Mouse (Mus musculus) forebrain, embryonic 13.5 days (tissue): ENCODE measurements around the gene Dbx1. TPM values are rescaled to one million over a fixed set of nuclear protein-coding genes. Genes with fewer than 3 reads are reported as not detected.

Source experiments
- ATAC-seq: fragments of 200-750 bp; cut with Nextera tagmentation; 2 replicates; pipeline ENCODE4 v1.8.0; 2017
- H3K27ac ChIP-seq: fragments of 300-500 bp; sonication (generic); 2 replicates; pipeline ENCODE4 v1.5.1; 2015; ENCODE audit warnings: inconsistent platforms, mild to moderate bottlenecking, moderate library complexity
- H3K27me3 ChIP-seq: fragments of 300-500 bp; sonication (generic); 2 replicates; pipeline ENCODE4 v1.6.1; 2015; ENCODE audit warnings: mild to moderate bottlenecking, inconsistent platforms
- H3K36me3 ChIP-seq: fragments of 300-500 bp; sonication (generic); 2 replicates; pipeline ENCODE4 v1.6.1; 2015; ENCODE audit warnings: mild to moderate bottlenecking, inconsistent platforms; ENCODE audit not compliant: poor library complexity, severe bottlenecking
- H3K4me1 ChIP-seq: fragments of 300-500 bp; sonication (generic); 2 replicates; pipeline ENCODE4 v1.6.1; 2015; ENCODE audit warnings: inconsistent platforms
- H3K4me2 ChIP-seq: fragments of 300-500 bp; sonication (generic); 2 replicates; pipeline ENCODE4 v1.6.1; 2015; ENCODE audit warnings: inconsistent platforms, mild to moderate bottlenecking, moderate library complexity
- H3K4me3 ChIP-seq: fragments of 300-500 bp; sonication (generic); 2 replicates; pipeline ENCODE4 v1.5.1; 2015; ENCODE audit warnings: mild to moderate bottlenecking, inconsistent platforms
- H3K9ac ChIP-seq: fragments of 300-500 bp; sonication (generic); 2 replicates; pipeline ENCODE4 v1.6.1; 2015; ENCODE audit warnings: mild to moderate bottlenecking, inconsistent platforms
- H3K9me3 ChIP-seq: fragments of 300-500 bp; sonication (generic); replicated peaks from 2 replicates; pipeline ENCODE4 v1.6.1; 2016; ENCODE audit warnings: inconsistent platforms
- WGBS: fragments of 180-500 bp; shearing (Covaris S2); methylation state at CpG from one replicate; pipeline ENCODE4 v1.1.7; 2015; 5-methylcytosine and 5-hydroxymethylcytosine counted together
- polyA plus RNA-seq: library from polyadenylated mRNA; unstranded; fragments of >200 nt; fragmentation: Nextera tagmentation; extraction: Ambion mirVana; gene quantifications from 2 replicates; pipeline ENCODE4 v1.2.1, GENCODE M21; 2015

The Dbx1 gene
- polyA plus RNA-seq, result 7.5 and 10.9 TPM in 2 replicates

- no peaks in the 10 kb centered on the region for H3K9me3 ChIP-seq
- H3K4me3 ChIP-seq, result peak within 1 kb of the TSS; percentile 12
- peak within 1 kb of the TSS; percentile 21 for H3K4me2 ChIP-seq
- peak; percentile 43; the same call in 1 of the 2 replicates for ATAC-seq
- H3K27me3 ChIP-seq, result peaks cover 98% of the 10 kb centered on the region
- H3K9ac ChIP-seq, result no peak within 1 kb of the TSS
- under 1% methylated on average over 33 of the region's 33 CpGs for WGBS
- H3K27ac ChIP-seq, result no peak within 1 kb of the TSS
- peaks cover 63% of the 10 kb centered on the region for H3K4me1 ChIP-seq
- no peaks in the 10 kb centered on the region for H3K36me3 ChIP-seq
These were observed at the start of gene Dbx1 for GRCm38 (mm10) chr7:49636491-49637115. Gene Dbx1, minus strand, starts transcription at chr7:49636849.

- WGBS, result 5% methylated on average over 9 of the region's 9 CpGs
- Histone ChIP-seq H3K9me3 (no peaks in the 10 kb centered on the region), H3K4me3 (no peak overlapping the region), H3K27me3 (peaks cover 85% of the 10 kb centered on the region), H3K36me3 (no peaks in the 10 kb centered on the region), H3K27ac (no peak overlapping the region), H3K9ac (no peak overlapping the region), H3K4me1 (peaks cover 17% of the 10 kb centered on the region), H3K4me2 (no peak overlapping the region)
- ATAC-seq, result no peak
These were observed 42.3 kb upstream of the Dbx1 start for GRCm38 (mm10) chr7:49678826-49679377.

- Histone ChIP-seq H3K4me2 (no peak overlapping the region), H3K9ac (no peak overlapping the region), H3K27ac (no peak overlapping the region), H3K4me1 (peaks cover 17% of the 10 kb centered on the region), H3K36me3 (no peaks in the 10 kb centered on the region), H3K27me3 (peaks cover 82% of the 10 kb centered on the region), H3K4me3 (no peak overlapping the region), H3K9me3 (no peaks in the 10 kb centered on the region)
- WGBS, result under 1% methylated on average over 22 of the region's 22 CpGs
- no peak for ATAC-seq
These were observed 41.6 kb upstream of the Dbx1 start for GRCm38 (mm10) chr7:49678100-49678825.

- ATAC-seq, result no peak
- Histone ChIP-seq H3K9me3 (no peaks in the 10 kb centered on the region), H3K36me3 (no peaks in the 10 kb centered on the region), H3K4me3 (no peak overlapping the region), H3K4me2 (no peak overlapping the region), H3K27ac (no peak overlapping the region), H3K9ac (no peak overlapping the region), H3K4me1 (peaks cover 17% of the 10 kb centered on the region), H3K27me3 (peaks cover 74% of the 10 kb centered on the region)
- 2% methylated on average over 9 of the region's 9 CpGs for WGBS
These were observed 40.5 kb upstream of the Dbx1 start for GRCm38 (mm10) chr7:49677166-49677565.

GRCm38 (mm10) chr7:49676627-49677026, 40.0 kb upstream of the Dbx1 start:
- H3K9me3 ChIP-seq, result no peaks in the 10 kb centered on the region
- H3K27me3 ChIP-seq, result peaks cover 70% of the 10 kb centered on the region
- peaks cover 17% of the 10 kb centered on the region for H3K4me1 ChIP-seq
- H3K4me2 ChIP-seq, result no peak overlapping the region
- no peak for ATAC-seq
- no peaks in the 10 kb centered on the region for H3K36me3 ChIP-seq
- H3K9ac ChIP-seq, result no peak overlapping the region
- H3K27ac ChIP-seq, result no peak overlapping the region
- 23% methylated on average over 5 of the region's 5 CpGs for WGBS
- H3K4me3 ChIP-seq, result no peak overlapping the region

- 80% methylated on average over 13 of the region's 13 CpGs for WGBS
- Histone ChIP-seq H3K27me3 (peaks cover 59% of the 10 kb centered on the region), H3K27ac (no peak overlapping the region), H3K9ac (no peak overlapping the region), H3K4me1 (no peaks in the 10 kb centered on the region), H3K36me3 (no peaks in the 10 kb centered on the region), H3K4me2 (no peak overlapping the region), H3K9me3 (no peaks in the 10 kb centered on the region), H3K4me3 (no peak overlapping the region)
- no peak for ATAC-seq
These were observed 31.7 kb upstream of the Dbx1 start for GRCm38 (mm10) chr7:49668260-49668857.

GRCm38 (mm10) chr7:49663575-49663974, 26.9 kb upstream of the Dbx1 start:
- no peaks in the 10 kb centered on the region for H3K36me3 ChIP-seq
- H3K4me3 ChIP-seq, result no peak overlapping the region
- H3K27me3 ChIP-seq, result peaks cover 73% of the 10 kb centered on the region
- no peak overlapping the region for H3K27ac ChIP-seq
- peaks cover 14% of the 10 kb centered on the region for H3K4me1 ChIP-seq
- no peak overlapping the region for H3K9ac ChIP-seq
- no peak for ATAC-seq
- 87% methylated on average over 3 of the region's 3 CpGs for WGBS
- no peaks in the 10 kb centered on the region for H3K9me3 ChIP-seq
- H3K4me2 ChIP-seq, result no peak overlapping the region

GRCm38 (mm10) chr7:49662492-49663026, 25.9 kb upstream of the Dbx1 start:
- Histone ChIP-seq H3K4me3 (no peak overlapping the region), H3K4me1 (peaks cover 14% of the 10 kb centered on the region), H3K9me3 (no peaks in the 10 kb centered on the region), H3K4me2 (0 out of 2 replicates have a peak overlapping the region, but pooled peaks have one; percentile 40), H3K9ac (no peak overlapping the region), H3K27ac (no peak overlapping the region), H3K36me3 (no peaks in the 10 kb centered on the region), H3K27me3 (peaks cover 80% of the 10 kb centered on the region)
- 5% methylated on average over 7 of the region's 7 CpGs for WGBS
- ATAC-seq, result no peak

GRCm38 (mm10) chr7:49661811-49662491, 25.3 kb upstream of the Dbx1 start:
- Histone ChIP-seq H3K27me3 (peaks cover 80% of the 10 kb centered on the region), H3K4me1 (peaks cover 14% of the 10 kb centered on the region), H3K4me3 (no peak overlapping the region; the same call in 1 of the 2 replicates), H3K4me2 (peak overlapping the region; percentile 40), H3K9ac (no peak overlapping the region), H3K9me3 (no peaks in the 10 kb centered on the region), H3K27ac (no peak overlapping the region), H3K36me3 (no peaks in the 10 kb centered on the region)
- 1% methylated on average over 24 of the region's 24 CpGs for WGBS
- peak; percentile 48; the same call in 1 of the 2 replicates for ATAC-seq

GRCm38 (mm10) chr7:49640709-49641305, 4.2 kb upstream of the Dbx1 start:
- peak; percentile 52 for ATAC-seq
- 2% methylated on average over 3 of the region's 3 CpGs for WGBS
- no peak overlapping the region for H3K4me2 ChIP-seq

More at GRCm38 (mm10) chr7:49640709-49641305, 4.2 kb upstream of the Dbx1 start:
- no peak overlapping the region for H3K27ac ChIP-seq
- peaks cover 30% of the 10 kb centered on the region for H3K4me1 ChIP-seq
- H3K9me3 ChIP-seq, result no peaks in the 10 kb centered on the region
- peaks cover 96% of the 10 kb centered on the region for H3K27me3 ChIP-seq
- no peak overlapping the region for H3K9ac ChIP-seq
- no peaks in the 10 kb centered on the region for H3K36me3 ChIP-seq
- H3K4me3 ChIP-seq, result no peak overlapping the region
